Mouse (Mus musculus): ENCODE data around the gene Fbxo7. TPM values are rescaled to one million over a fixed set of nuclear protein-coding genes. Genes with fewer than 3 reads are reported as not detected.
A peak's percentile ranks its signal among the peaks of the same experiment; 100 is the strongest.

Fbxo7 gene
- polyA plus RNA-seq, 1 experiment from 2014 or later = 25.5 TPM

- no peaks in the 10 kb centered on the region for H3K36me3 ChIP-seq (ENCODE audit: control insufficient read depth, insufficient read depth, low read length)
- H3K27me3 ChIP-seq (ENCODE audit: control insufficient read depth, insufficient read depth, low read length) = no peaks in the 10 kb centered on the region
- 92% methylated on average over 8 of the region's 8 CpGs for WGBS (ENCODE audit: insufficient replicate concordance)
- no peak overlapping the region for H3K27ac ChIP-seq (ENCODE audit: low read depth, low read length)
- no peak overlapping the region for H3K9ac ChIP-seq (ENCODE audit: low read depth, low read length)
- no peak overlapping the region for H3K4me3 ChIP-seq (ENCODE audit: low read depth, low read length)
- no peak for ATAC-seq (replicated peaks; ENCODE audit: insufficient number of reproducible peaks, low FRiP score, low TSS enrichment)
- H3K9me3 ChIP-seq (replicated peaks; ENCODE audit: control insufficient read depth, low read length) = peaks cover 4% of the 10 kb centered on the region; the same call in 1 of the 2 replicates
- no peaks in the 10 kb centered on the region for H3K4me1 ChIP-seq (ENCODE audit: control insufficient read depth, insufficient read depth, low read length)
- H3K4me2 ChIP-seq = no peak overlapping the region
These were observed 41.2 kb downstream of the Fbxo7 start for GRCm38 (mm10) chr10:86063018-86063384.

- peak; percentile 40; the same call in 1 of the 2 replicates for ATAC-seq (replicated peaks; ENCODE audit: insufficient number of reproducible peaks, low FRiP score, low TSS enrichment)
- Histone ChIP-seq H3K9ac (ENCODE audit: low read depth, low read length) (no peak overlapping the region), H3K36me3 (ENCODE audit: control insufficient read depth, insufficient read depth, low read length) (no peaks in the 10 kb centered on the region), H3K27me3 (ENCODE audit: control insufficient read depth, insufficient read depth, low read length) (no peaks in the 10 kb centered on the region), H3K4me3 (ENCODE audit: low read depth, low read length) (no peak overlapping the region), H3K9me3 (replicated peaks; ENCODE audit: control insufficient read depth, low read length) (peaks cover 4% of the 10 kb centered on the region; the same call in 1 of the 2 replicates), H3K4me1 (ENCODE audit: control insufficient read depth, insufficient read depth, low read length) (no peaks in the 10 kb centered on the region), H3K4me2 (no peak overlapping the region), H3K27ac (ENCODE audit: low read depth, low read length) (no peak overlapping the region)
- WGBS (ENCODE audit: insufficient replicate concordance) = 4% methylated on average over 4 of the region's 4 CpGs
These were observed 43.2 kb downstream of the Fbxo7 start for GRCm38 (mm10) chr10:86064937-86065336.

GRCm38 (mm10) chr10:86065661-86066060 is 43.9 kb downstream of the Fbxo7 start:
- ATAC-seq (replicated peaks; ENCODE audit: insufficient number of reproducible peaks, low FRiP score, low TSS enrichment) = no peak
- 59% methylated on average over 1 of the region's 1 CpGs for WGBS (ENCODE audit: insufficient replicate concordance)

GRCm38 (mm10) chr10:86066651-86067050 is 44.9 kb downstream of the Fbxo7 start:
- WGBS (ENCODE audit: insufficient replicate concordance) = 75% methylated on average over 5 of the region's 5 CpGs

More at GRCm38 (mm10) chr10:86065661-86066060, 43.9 kb downstream of the Fbxo7 start:
- Histone ChIP-seq H3K4me1 (ENCODE audit: control insufficient read depth, insufficient read depth, low read length) (no peaks in the 10 kb centered on the region), H3K4me2 (no peak overlapping the region), H3K4me3 (ENCODE audit: low read depth, low read length) (no peak overlapping the region), H3K27me3 (ENCODE audit: control insufficient read depth, insufficient read depth, low read length) (no peaks in the 10 kb centered on the region), H3K9me3 (replicated peaks; ENCODE audit: control insufficient read depth, low read length) (peaks cover 4% of the 10 kb centered on the region; the same call in 1 of the 2 replicates), H3K9ac (ENCODE audit: low read depth, low read length) (no peak overlapping the region), H3K36me3 (ENCODE audit: control insufficient read depth, insufficient read depth, low read length) (no peaks in the 10 kb centered on the region), H3K27ac (ENCODE audit: low read depth, low read length) (no peak overlapping the region)

GRCm38 (mm10) chr10:86067911-86068310 is 46.1 kb downstream of the Fbxo7 start:
- Histone ChIP-seq H3K27me3 (ENCODE audit: control insufficient read depth, insufficient read depth, low read length) (no peaks in the 10 kb centered on the region), H3K4me2 (no peak overlapping the region), H3K4me1 (ENCODE audit: control insufficient read depth, insufficient read depth, low read length) (no peaks in the 10 kb centered on the region), H3K4me3 (ENCODE audit: low read depth, low read length) (no peak overlapping the region), H3K9me3 (replicated peaks; ENCODE audit: control insufficient read depth, low read length) (no peaks in the 10 kb centered on the region), H3K27ac (ENCODE audit: low read depth, low read length) (no peak overlapping the region), H3K9ac (ENCODE audit: low read depth, low read length) (no peak overlapping the region), H3K36me3 (ENCODE audit: control insufficient read depth, insufficient read depth, low read length) (no peaks in the 10 kb centered on the region)
- ATAC-seq (replicated peaks; ENCODE audit: insufficient number of reproducible peaks, low FRiP score, low TSS enrichment) = no peak
- 69% methylated on average over 10 of the region's 10 CpGs for WGBS (ENCODE audit: insufficient replicate concordance)

More at GRCm38 (mm10) chr10:86066651-86067050, 44.9 kb downstream of the Fbxo7 start:
- no peaks in the 10 kb centered on the region for H3K36me3 ChIP-seq (ENCODE audit: control insufficient read depth, insufficient read depth, low read length)
- H3K27me3 ChIP-seq (ENCODE audit: control insufficient read depth, insufficient read depth, low read length) = no peaks in the 10 kb centered on the region
- no peak overlapping the region for H3K4me2 ChIP-seq
- H3K9ac ChIP-seq (ENCODE audit: low read depth, low read length) = no peak overlapping the region
- no peak for ATAC-seq (replicated peaks; ENCODE audit: insufficient number of reproducible peaks, low FRiP score, low TSS enrichment)
- no peak overlapping the region for H3K4me3 ChIP-seq (ENCODE audit: low read depth, low read length)
- H3K9me3 ChIP-seq (replicated peaks; ENCODE audit: control insufficient read depth, low read length) = peaks cover 3% of the 10 kb centered on the region; the same call in 1 of the 2 replicates
- H3K4me1 ChIP-seq (ENCODE audit: control insufficient read depth, insufficient read depth, low read length) = no peaks in the 10 kb centered on the region
- H3K27ac ChIP-seq (ENCODE audit: low read depth, low read length) = no peak overlapping the region

GRCm38 (mm10) chr10:86069341-86069740 is 47.6 kb downstream of the Fbxo7 start:
- no peak for ATAC-seq (replicated peaks; ENCODE audit: insufficient number of reproducible peaks, low FRiP score, low TSS enrichment)

GRCm38 (mm10) chr10:86070751-86071150 is 49.0 kb downstream of the Fbxo7 start:
- H3K9me3 ChIP-seq (replicated peaks; ENCODE audit: control insufficient read depth, low read length) = peaks cover 3% of the 10 kb centered on the region; the same call in 1 of the 2 replicates
- H3K4me1 ChIP-seq (ENCODE audit: control insufficient read depth, insufficient read depth, low read length) = no peaks in the 10 kb centered on the region
- H3K4me2 ChIP-seq = no peak overlapping the region
- no peak overlapping the region for H3K9ac ChIP-seq (ENCODE audit: low read depth, low read length)
- H3K27me3 ChIP-seq (ENCODE audit: control insufficient read depth, insufficient read depth, low read length) = no peaks in the 10 kb centered on the region
- no peaks in the 10 kb centered on the region for H3K36me3 ChIP-seq (ENCODE audit: control insufficient read depth, insufficient read depth, low read length)
- 77% methylated on average over 3 of the region's 3 CpGs for WGBS (ENCODE audit: insufficient replicate concordance)
- no peak overlapping the region for H3K4me3 ChIP-seq (ENCODE audit: low read depth, low read length)
- no peak for ATAC-seq (replicated peaks; ENCODE audit: insufficient number of reproducible peaks, low FRiP score, low TSS enrichment)
- no peak overlapping the region for H3K27ac ChIP-seq (ENCODE audit: low read depth, low read length)

More at GRCm38 (mm10) chr10:86069341-86069740, 47.6 kb downstream of the Fbxo7 start:
- Histone ChIP-seq H3K4me1 (ENCODE audit: control insufficient read depth, insufficient read depth, low read length) (no peaks in the 10 kb centered on the region), H3K4me3 (ENCODE audit: low read depth, low read length) (no peak overlapping the region), H3K27ac (ENCODE audit: low read depth, low read length) (no peak overlapping the region), H3K27me3 (ENCODE audit: control insufficient read depth, insufficient read depth, low read length) (no peaks in the 10 kb centered on the region), H3K4me2 (no peak overlapping the region), H3K9me3 (replicated peaks; ENCODE audit: control insufficient read depth, low read length) (peaks cover 3% of the 10 kb centered on the region; the same call in 1 of the 2 replicates), H3K36me3 (ENCODE audit: control insufficient read depth, insufficient read depth, low read length) (no peaks in the 10 kb centered on the region), H3K9ac (ENCODE audit: low read depth, low read length) (no peak overlapping the region)
- 43% methylated on average over 3 of the region's 3 CpGs for WGBS (ENCODE audit: insufficient replicate concordance)

- no peaks in the 10 kb centered on the region for H3K27me3 ChIP-seq (ENCODE audit: control insufficient read depth, insufficient read depth, low read length)
- no peak overlapping the region for H3K4me2 ChIP-seq
- WGBS (ENCODE audit: insufficient replicate concordance) = 78% methylated on average over 4 of the region's 4 CpGs
- H3K9me3 ChIP-seq (replicated peaks; ENCODE audit: control insufficient read depth, low read length) = peaks cover 3% of the 10 kb centered on the region; the same call in 1 of the 2 replicates
- no peaks in the 10 kb centered on the region for H3K4me1 ChIP-seq (ENCODE audit: control insufficient read depth, insufficient read depth, low read length)
- ATAC-seq (replicated peaks; ENCODE audit: insufficient number of reproducible peaks, low FRiP score, low TSS enrichment) = no peak
- H3K9ac ChIP-seq (ENCODE audit: low read depth, low read length) = no peak overlapping the region
- H3K36me3 ChIP-seq (ENCODE audit: control insufficient read depth, insufficient read depth, low read length) = no peaks in the 10 kb centered on the region
- H3K27ac ChIP-seq (ENCODE audit: low read depth, low read length) = no peak overlapping the region
- H3K4me3 ChIP-seq (ENCODE audit: low read depth, low read length) = no peak overlapping the region
These were observed 52.4 kb downstream of the Fbxo7 start for GRCm38 (mm10) chr10:86074134-86074533.

All from heart, embryonic 11.5 days (tissue).